Mouse (Mus musculus) midbrain, postnatal 0 days (tissue): ENCODE results near the gene Shprh. TPM values are rescaled to one million over a fixed set of nuclear protein-coding genes. Genes with fewer than 3 reads are reported as not detected.
A peak's percentile ranks its signal among the peaks of the same experiment; 100 is the strongest.
"Not testable (repeated sequence)": the region's sequence is repeated elsewhere in the genome, so short reads cannot be mapped to it uniquely, and the experiment has no call there.

Source experiments
- ATAC-seq: fragments of 200-750 bp; cut with Nextera tagmentation; 2 replicates; pipeline ENCODE4 v1.8.0; 2017; ENCODE audit warnings: moderate number of reproducible peaks, mild to moderate bottlenecking, moderate TSS enrichment, moderate library complexity; ENCODE audit not compliant: low FRiP score
- DNase-seq: peaks from one replicate; pipeline ENCODE4 v3.0.0-alpha.2; 2015; ENCODE audit warnings: low spot score
- H3K27ac ChIP-seq: fragments of 300-500 bp; sonication (generic); 2 replicates; pipeline ENCODE4 v1.5.1; 2014; ENCODE audit warnings: low read depth, mild to moderate bottlenecking, low read length, mixed read lengths
- H3K27me3 ChIP-seq: fragments of 300-500 bp; sonication (generic); 2 replicates; pipeline ENCODE4 v1.6.1; 2014; ENCODE audit warnings: low read length, control low read depth, mixed read lengths; ENCODE audit not compliant: insufficient read depth
- H3K36me3 ChIP-seq: fragments of 300-500 bp; sonication (generic); 2 replicates; pipeline ENCODE4 v1.6.1; 2014; ENCODE audit warnings: low read length, control low read depth, mixed read lengths; ENCODE audit not compliant: insufficient read depth
- H3K4me1 ChIP-seq: fragments of 300-500 bp; sonication (generic); 2 replicates; pipeline ENCODE4 v1.6.1; 2014; ENCODE audit warnings: mild to moderate bottlenecking, control low read depth, antibody characterized with exemption, low read length, mixed read lengths; ENCODE audit not compliant: insufficient read depth
- H3K4me2 ChIP-seq: fragments of 300-500 bp; sonication (generic); 2 replicates; pipeline ENCODE4 v1.6.1; 2014; ENCODE audit warnings: low read depth, mild to moderate bottlenecking, low read length, mixed read lengths; ENCODE audit not compliant: poor library complexity, severe bottlenecking
- H3K4me3 ChIP-seq: fragments of 300-500 bp; sonication (generic); 2 replicates; pipeline ENCODE4 v1.5.1; 2014; ENCODE audit warnings: low read depth, mild to moderate bottlenecking, low read length, moderate library complexity
- H3K9ac ChIP-seq: fragments of 300-500 bp; sonication (generic); replicated peaks from 2 replicates; pipeline ENCODE4 v1.6.1; 2014; ENCODE audit warnings: mild to moderate bottlenecking, low read length, moderate library complexity, mixed read lengths; ENCODE audit not compliant: poor library complexity, severe bottlenecking
- H3K9me3 ChIP-seq: fragments of 300-500 bp; sonication (generic); 2 replicates; pipeline ENCODE4 v1.6.1; 2016; ENCODE audit warnings: low read length, control low read depth
- CTCF ChIP-seq: IDR thresholded peaks from 2 replicates; pipeline ENCODE4 v1.5.1; 2016; ENCODE audit warnings: antibody characterized with exemption, mild to moderate bottlenecking
- WGBS: fragments of 180-500 bp; shearing (Covaris S2); extraction: QIAGEN DNeasy Blood & Tissue Kit; methylation state at CpG from one replicate; pipeline ENCODE4 v1.1.7; 2014; 5-methylcytosine and 5-hydroxymethylcytosine counted together
- polyA plus RNA-seq: library from polyadenylated mRNA; unstranded; fragments of >200 nt; fragmentation: Nextera tagmentation; extraction: Ambion mirVana; gene quantifications from 2 replicates; pipeline ENCODE4 v1.2.1, GENCODE M21; 2015
- total RNA-seq: library from RNA; depleted of rRNA; stranded (reverse); fragments of >200 nt; gene quantifications from 2 replicates; pipeline ENCODE4 v1.2.3, GENCODE M21; 2014

Gene Shprh
- total and polyA plus RNA-seq, 2 experiments from 2014 or later, result 14.4 to 29.0 TPM

GRCm38 (mm10) chr10:11212003-11212402 is 62.8 kb downstream of the Shprh start:
- no peaks in the 10 kb centered on the region for H3K9me3 ChIP-seq
- no peak overlapping the region for H3K4me3 ChIP-seq
- H3K27me3 ChIP-seq, result no peaks in the 10 kb centered on the region
- no peaks in the 10 kb centered on the region for H3K4me1 ChIP-seq
- no peak overlapping the region for H3K9ac ChIP-seq
- no peak overlapping the region for H3K4me2 ChIP-seq
- DNase-seq (peak; percentile 24), ATAC-seq (no peak)
- H3K36me3 ChIP-seq, result peaks cover 32% of the 10 kb centered on the region
- TF ChIP-seq CTCF, result peak; percentile 64
- H3K27ac ChIP-seq, result no peak overlapping the region
- 89% methylated on average over 4 of the region's 4 CpGs for WGBS

- Histone ChIP-seq H3K4me3 (no peak overlapping the region), H3K27ac (no peak overlapping the region), H3K36me3 (no peaks in the 10 kb centered on the region), H3K4me1 (no peaks in the 10 kb centered on the region), H3K4me2 (no peak overlapping the region), H3K9ac (no peak overlapping the region), H3K27me3 (no peaks in the 10 kb centered on the region), H3K9me3 (no peaks in the 10 kb centered on the region)
- DNase-seq (no peak), ATAC-seq (no peak)
- TF ChIP-seq CTCF, result no peak
- 92% methylated on average over 3 of the region's 3 CpGs for WGBS
Observed at GRCm38 (mm10) chr10:11226442-11226841, 77.2 kb downstream of the Shprh start.

- Histone ChIP-seq H3K4me2 (no peak overlapping the region), H3K4me1 (no peaks in the 10 kb centered on the region), H3K27me3 (no peaks in the 10 kb centered on the region), H3K27ac (no peak overlapping the region), H3K36me3 (no peaks in the 10 kb centered on the region), H3K4me3 (no peak overlapping the region), H3K9me3 (no peaks in the 10 kb centered on the region), H3K9ac (no peak overlapping the region)
- TF ChIP-seq CTCF, result no peak
- 47% methylated on average over 6 of the region's 6 CpGs for WGBS
- no peak for DNase-seq
- no peak for ATAC-seq
Observed at GRCm38 (mm10) chr10:11229545-11230178, 80.4 kb downstream of the Shprh start.

- no peak for ATAC-seq
Observed at GRCm38 (mm10) chr10:11233208-11233607, 84.0 kb downstream of the Shprh start.

GRCm38 (mm10) chr10:11242988-11243387 is 93.8 kb downstream of the Shprh start:
- not testable (repeated sequence) for H3K4me1 ChIP-seq, DNase-seq, H3K27ac ChIP-seq, H3K9me3 ChIP-seq, H3K36me3 ChIP-seq, H3K9ac ChIP-seq, H3K4me3 ChIP-seq, H3K4me2 ChIP-seq, H3K27me3 ChIP-seq, ATAC-seq
- WGBS, result 60% methylated on average over 3 of the region's 3 CpGs

More at GRCm38 (mm10) chr10:11233208-11233607, 84.0 kb downstream of the Shprh start:
- WGBS, result 75% methylated on average over 3 of the region's 3 CpGs
- no peaks in the 10 kb centered on the region for H3K36me3 ChIP-seq
- no peak overlapping the region for H3K27ac ChIP-seq
- no peak overlapping the region for H3K4me2 ChIP-seq
- TF ChIP-seq CTCF, result no peak
- no peaks in the 10 kb centered on the region for H3K4me1 ChIP-seq
- H3K27me3 ChIP-seq, result no peaks in the 10 kb centered on the region
- no peak for DNase-seq
- no peak overlapping the region for H3K9ac ChIP-seq
- H3K4me3 ChIP-seq, result no peak overlapping the region
- no peaks in the 10 kb centered on the region for H3K9me3 ChIP-seq

GRCm38 (mm10) chr10:11248210-11248609 is 99.0 kb downstream of the Shprh start:
- Histone ChIP-seq H3K36me3 (no peaks in the 10 kb centered on the region), H3K27ac (no peak overlapping the region), H3K9ac (no peak overlapping the region), H3K4me2 (no peak overlapping the region), H3K4me3 (no peak overlapping the region), H3K4me1 (no peaks in the 10 kb centered on the region), H3K27me3 (no peaks in the 10 kb centered on the region), H3K9me3 (no peaks in the 10 kb centered on the region)
- ATAC-seq, result no peak
- WGBS, result 89% methylated on average over 3 of the region's 3 CpGs
- TF ChIP-seq CTCF, result no peak
- DNase-seq, result no peak
